Mouse (Mus musculus) embryonic facial prominence, embryonic 11.5 days (tissue): ENCODE measurements around the gene Snupn. TPM values are rescaled to one million over a fixed set of nuclear protein-coding genes. Genes with fewer than 3 reads are reported as not detected.

ENCODE experiments used
- ATAC-seq: fragments of 200-750 bp; cut with Nextera tagmentation; replicated peaks from 2 replicates; pipeline ENCODE4 v1.8.0; 2017; ENCODE audit warnings: low read depth; ENCODE audit not compliant: insufficient number of reproducible peaks, low FRiP score, low TSS enrichment
- DNase-seq: peaks from one replicate; pipeline ENCODE4 v3.0.0-alpha.2; 2015; ENCODE audit warnings: low spot score
- H3K27ac ChIP-seq: fragments of 300-500 bp; sonication (generic); replicated peaks from 2 replicates; pipeline ENCODE4 v1.5.1; 2014; ENCODE audit warnings: mild to moderate bottlenecking, low read depth, low read length, control low read depth
- H3K27me3 ChIP-seq: fragments of 300-500 bp; sonication (generic); 2 replicates; pipeline ENCODE4 v1.6.1; 2014; ENCODE audit warnings: mild to moderate bottlenecking, low read length, moderate library complexity, mixed read lengths; ENCODE audit not compliant: control insufficient read depth, insufficient read depth
- H3K36me3 ChIP-seq: fragments of 300-500 bp; sonication (generic); replicated peaks from 2 replicates; pipeline ENCODE4 v1.6.1; 2014; ENCODE audit warnings: low read depth, mild to moderate bottlenecking, low read length, moderate library complexity, mixed read lengths; ENCODE audit not compliant: control insufficient read depth, insufficient read depth
- H3K4me1 ChIP-seq: fragments of 300-500 bp; sonication (generic); 2 replicates; pipeline ENCODE4 v1.6.1; 2014; ENCODE audit warnings: low read length, mixed read lengths; ENCODE audit not compliant: control insufficient read depth, insufficient read depth
- H3K4me2 ChIP-seq: fragments of 300-500 bp; sonication (generic); 2 replicates; pipeline ENCODE4 v1.6.1; 2014; ENCODE audit warnings: low read depth, mild to moderate bottlenecking, control low read depth, low read length, moderate library complexity
- H3K4me3 ChIP-seq: fragments of 300-500 bp; sonication (generic); 2 replicates; pipeline ENCODE4 v1.5.1; 2014; ENCODE audit warnings: low read depth, low read length, control low read depth
- H3K9ac ChIP-seq: fragments of 300-500 bp; sonication (generic); replicated peaks from 2 replicates; pipeline ENCODE4 v1.6.1; 2014; ENCODE audit warnings: mild to moderate bottlenecking, control low read depth, low read length
- H3K9me3 ChIP-seq: fragments of 300-500 bp; sonication (generic); replicated peaks from 2 replicates; pipeline ENCODE4 v1.6.1; 2016; ENCODE audit warnings: mild to moderate bottlenecking, low read length, inconsistent platforms, mixed read lengths; ENCODE audit not compliant: control insufficient read depth
- WGBS: fragments of 180-500 bp; shearing (Covaris S2); extraction: QIAGEN DNeasy Blood & Tissue Kit; methylation state at CpG from one replicate; pipeline ENCODE4 v1.1.7; 2014; 5-methylcytosine and 5-hydroxymethylcytosine counted together
- polyA plus RNA-seq: library from polyadenylated mRNA; unstranded; fragments of >200 nt; fragmentation: Nextera tagmentation; extraction: Ambion mirVana; gene quantifications from 2 replicates; pipeline ENCODE4 v1.2.1, GENCODE M21; 2014

The Snupn gene
- polyA plus RNA-seq, 1 experiment from 2014 or later = 27.2 TPM

DNA sequence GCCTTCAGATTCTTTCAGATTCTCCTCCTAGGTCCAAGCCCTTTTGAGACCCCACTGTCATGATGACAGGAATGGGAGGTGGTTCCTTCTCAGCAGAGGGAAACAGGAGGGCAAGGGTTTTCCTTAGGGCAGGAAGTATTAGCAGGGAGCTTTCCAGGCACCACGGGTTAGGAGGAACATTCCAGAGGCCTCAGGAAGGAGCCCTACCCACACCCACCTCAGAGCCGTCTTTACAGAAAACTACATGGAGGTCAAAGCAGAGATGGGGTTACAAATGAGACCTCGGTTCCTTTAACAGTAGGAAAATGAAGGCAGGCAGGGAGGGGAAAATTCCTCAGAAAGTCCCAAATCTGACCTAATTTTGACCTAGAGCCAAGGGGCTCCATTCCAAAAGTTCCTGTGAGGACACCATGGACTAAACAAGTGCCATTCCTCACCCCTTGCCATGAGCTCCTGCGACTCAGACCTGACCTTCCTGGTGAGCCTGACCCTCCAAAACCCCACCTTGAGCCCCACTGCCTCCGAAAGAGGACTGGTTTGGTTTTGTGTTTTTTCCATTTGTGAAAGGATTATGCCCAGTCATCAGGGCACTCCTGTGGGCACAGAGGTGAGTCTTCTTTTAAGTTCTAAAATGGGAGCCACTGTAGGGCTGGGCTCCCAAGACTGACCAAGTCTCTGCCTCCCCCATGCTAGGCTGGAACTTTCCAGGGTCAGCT, 34.8 kb upstream of the Snupn start:
- WGBS = 79% methylated on average over 5 of the region's 5 CpGs
- no peaks in the 10 kb centered on the region; the same call in 1 of the 2 replicates for H3K4me1 ChIP-seq
- DNase-seq (no peak), ATAC-seq (no peak)
- H3K4me3 ChIP-seq = no peak overlapping the region
- no peaks in the 10 kb centered on the region for H3K9me3 ChIP-seq
- peaks cover 6% of the 10 kb centered on the region for H3K36me3 ChIP-seq
- no peak overlapping the region for H3K27ac ChIP-seq
- no peak overlapping the region for H3K4me2 ChIP-seq
- H3K9ac ChIP-seq = no peak overlapping the region
- no peaks in the 10 kb centered on the region for H3K27me3 ChIP-seq

DNA sequence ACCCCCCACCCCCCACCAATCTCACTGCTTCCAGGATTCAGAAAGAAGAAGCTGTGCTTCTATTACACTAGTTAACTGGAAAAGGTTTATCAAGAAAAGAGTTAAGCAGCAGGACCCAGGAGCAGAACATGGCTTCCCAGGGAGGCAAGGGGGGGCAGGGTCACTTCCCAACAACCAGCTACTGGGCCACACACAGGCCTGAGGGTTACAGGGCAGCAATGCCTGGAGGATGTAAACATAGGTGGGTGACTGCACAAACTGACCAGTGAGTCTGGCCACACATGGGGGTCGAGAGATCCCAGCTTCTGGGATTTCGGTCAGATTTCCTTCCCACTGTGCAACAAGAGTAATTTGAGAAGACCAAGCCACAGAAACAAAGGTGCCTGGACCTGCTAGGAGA, 33.5 kb upstream of the Snupn start:
- Histone ChIP-seq H3K4me3 (no peak overlapping the region), H3K27ac (no peak overlapping the region), H3K27me3 (no peaks in the 10 kb centered on the region), H3K4me2 (no peak overlapping the region), H3K9ac (no peak overlapping the region), H3K9me3 (no peaks in the 10 kb centered on the region), H3K36me3 (peaks cover 10% of the 10 kb centered on the region), H3K4me1 (no peaks in the 10 kb centered on the region)
- DNase-seq (no peak), ATAC-seq (no peak)
- 61% methylated on average over 2 of the region's 2 CpGs for WGBS

DNA sequence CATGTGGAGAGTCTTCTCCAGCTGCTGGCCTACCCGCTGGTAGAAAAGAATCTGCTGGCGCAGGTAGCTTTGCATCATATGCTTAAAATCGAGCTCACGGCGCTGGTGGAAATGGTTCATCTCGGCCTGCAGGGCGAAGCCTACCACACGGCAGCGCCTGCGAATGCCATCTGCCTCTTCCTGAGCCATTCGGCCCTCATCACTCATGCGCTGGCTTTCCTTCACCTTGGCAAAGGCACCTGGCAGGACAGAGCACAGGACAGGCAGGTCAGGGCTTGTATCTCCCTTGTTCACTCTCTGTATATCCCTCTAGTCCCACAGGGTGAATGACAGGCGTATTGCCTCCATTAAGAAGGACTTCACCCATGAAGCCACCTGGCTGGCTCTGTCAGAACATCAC, 32.2 kb upstream of the Snupn start:
- Histone ChIP-seq H3K27me3 (no peaks in the 10 kb centered on the region), H3K27ac (no peak overlapping the region), H3K9me3 (no peaks in the 10 kb centered on the region), H3K36me3 (peaks cover 10% of the 10 kb centered on the region), H3K4me2 (no peak overlapping the region), H3K4me1 (no peaks in the 10 kb centered on the region), H3K9ac (no peak overlapping the region), H3K4me3 (no peak overlapping the region)
- DNase-seq (no peak), ATAC-seq (no peak)
- 95% methylated on average over 13 of the region's 13 CpGs for WGBS

DNA sequence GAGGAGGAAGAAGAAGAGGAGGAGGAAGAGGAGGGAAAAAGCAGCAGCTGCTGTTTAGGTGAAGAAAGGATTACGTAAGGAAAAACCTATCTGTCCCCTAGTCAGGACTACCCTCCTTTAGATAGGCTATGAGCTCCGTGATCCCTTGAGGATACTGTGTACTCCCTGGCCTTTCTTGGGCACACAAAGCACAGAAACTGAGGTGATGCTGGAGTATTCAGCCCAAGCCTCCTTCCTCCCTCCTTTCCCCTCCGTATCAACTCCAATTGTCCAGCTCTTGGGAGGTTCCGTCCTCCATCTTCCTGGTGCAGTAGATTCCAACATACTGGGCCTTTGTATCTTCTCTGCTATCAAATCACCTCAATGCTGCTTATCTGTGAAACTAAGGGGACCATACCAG, 27.9 kb upstream of the Snupn start:
- H3K4me3 ChIP-seq = no peak overlapping the region
- no peak overlapping the region for H3K4me2 ChIP-seq
- no peak overlapping the region for H3K27ac ChIP-seq
- WGBS = 96% methylated on average over 4 of the region's 4 CpGs
- H3K9me3 ChIP-seq = no peaks in the 10 kb centered on the region
- H3K36me3 ChIP-seq = peaks cover 7% of the 10 kb centered on the region
- ATAC-seq = no peak
- peaks cover 8% of the 10 kb centered on the region; the same call in 1 of the 2 replicates for H3K4me1 ChIP-seq
- no peak for DNase-seq
- no peak overlapping the region for H3K9ac ChIP-seq
- H3K27me3 ChIP-seq = no peaks in the 10 kb centered on the region

DNA sequence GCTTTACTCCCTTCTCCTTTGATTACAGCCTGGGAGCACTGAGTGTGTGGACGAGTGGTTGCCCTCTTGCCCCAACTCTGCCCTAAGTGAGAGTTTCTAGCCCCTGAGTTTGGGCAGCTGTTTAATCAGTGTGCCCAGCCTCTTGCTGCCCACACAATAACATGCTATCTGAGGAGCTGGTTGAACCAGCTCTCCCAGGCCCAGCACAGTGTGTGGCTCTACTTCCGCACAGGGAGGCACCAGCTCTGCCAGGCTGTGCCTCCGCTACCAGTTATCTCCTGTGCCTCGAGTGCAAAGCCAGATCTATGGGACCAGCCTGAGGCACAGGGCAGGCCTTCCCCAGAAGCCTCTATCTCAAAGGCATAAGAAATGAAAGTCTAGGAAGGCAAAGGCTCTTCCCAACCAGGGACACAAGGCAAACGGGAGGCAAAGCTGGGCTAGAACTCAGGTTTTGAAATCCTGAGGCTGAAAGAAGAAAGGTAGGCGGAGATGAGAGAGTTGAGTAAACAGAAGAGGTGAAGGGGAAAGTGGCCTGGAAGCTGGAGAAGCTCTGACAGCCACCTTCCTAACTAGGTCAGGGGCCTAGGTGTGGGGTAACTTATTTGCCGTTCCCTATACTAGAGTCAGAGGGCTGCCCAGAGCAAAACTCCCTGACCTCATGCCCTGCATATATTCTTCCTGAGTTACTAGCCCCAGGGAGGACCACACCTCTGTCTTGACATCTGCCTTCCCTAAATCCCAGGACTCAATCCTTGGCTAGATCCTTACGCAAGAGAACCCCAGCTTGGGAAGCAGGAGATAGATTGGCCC, 26.6 kb upstream of the Snupn start:
- DNase-seq = no peak
- Histone ChIP-seq H3K4me3 (peak overlapping the region; percentile 25), H3K9ac (peak overlapping the region; percentile 32), H3K27ac (no peak overlapping the region), H3K9me3 (no peaks in the 10 kb centered on the region), H3K4me1 (peaks cover 8% of the 10 kb centered on the region; the same call in 1 of the 2 replicates), H3K4me2 (peak overlapping the region; percentile 46), H3K27me3 (no peaks in the 10 kb centered on the region), H3K36me3 (peaks cover 4% of the 10 kb centered on the region)
- WGBS = 63% methylated on average over 8 of the region's 8 CpGs
- no peak for ATAC-seq

DNA sequence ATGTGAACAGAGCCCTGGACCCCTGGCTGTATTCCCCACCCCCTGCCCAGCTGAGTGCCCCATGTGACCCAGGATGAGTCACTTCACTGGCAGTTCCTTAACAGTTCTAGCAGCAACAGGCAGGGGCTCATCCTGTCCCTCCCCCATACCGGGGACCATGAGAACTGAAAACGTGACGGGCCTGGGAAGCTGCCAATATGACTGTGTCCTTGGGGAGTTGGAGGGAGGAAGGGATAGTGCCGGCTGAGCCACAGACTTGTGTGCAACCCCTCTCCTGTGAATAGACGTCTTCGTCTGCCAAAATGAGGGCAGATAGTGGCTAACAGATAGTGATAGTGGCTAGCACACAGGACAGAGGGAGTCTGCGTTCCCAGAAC, 26.0 kb upstream of the Snupn start:
- H3K27me3 ChIP-seq = no peaks in the 10 kb centered on the region
- no peaks in the 10 kb centered on the region for H3K9me3 ChIP-seq
- WGBS = 30% methylated on average over 7 of the region's 7 CpGs
- peak overlapping the region; percentile 25 for H3K4me3 ChIP-seq
- peak overlapping the region; percentile 29 for H3K9ac ChIP-seq
- ATAC-seq = no peak
- H3K36me3 ChIP-seq = peaks cover 4% of the 10 kb centered on the region
- peak overlapping the region; percentile 46 for H3K4me2 ChIP-seq
- DNase-seq = peak; percentile 34
- no peak overlapping the region for H3K27ac ChIP-seq
- peaks cover 8% of the 10 kb centered on the region; the same call in 1 of the 2 replicates for H3K4me1 ChIP-seq

DNA sequence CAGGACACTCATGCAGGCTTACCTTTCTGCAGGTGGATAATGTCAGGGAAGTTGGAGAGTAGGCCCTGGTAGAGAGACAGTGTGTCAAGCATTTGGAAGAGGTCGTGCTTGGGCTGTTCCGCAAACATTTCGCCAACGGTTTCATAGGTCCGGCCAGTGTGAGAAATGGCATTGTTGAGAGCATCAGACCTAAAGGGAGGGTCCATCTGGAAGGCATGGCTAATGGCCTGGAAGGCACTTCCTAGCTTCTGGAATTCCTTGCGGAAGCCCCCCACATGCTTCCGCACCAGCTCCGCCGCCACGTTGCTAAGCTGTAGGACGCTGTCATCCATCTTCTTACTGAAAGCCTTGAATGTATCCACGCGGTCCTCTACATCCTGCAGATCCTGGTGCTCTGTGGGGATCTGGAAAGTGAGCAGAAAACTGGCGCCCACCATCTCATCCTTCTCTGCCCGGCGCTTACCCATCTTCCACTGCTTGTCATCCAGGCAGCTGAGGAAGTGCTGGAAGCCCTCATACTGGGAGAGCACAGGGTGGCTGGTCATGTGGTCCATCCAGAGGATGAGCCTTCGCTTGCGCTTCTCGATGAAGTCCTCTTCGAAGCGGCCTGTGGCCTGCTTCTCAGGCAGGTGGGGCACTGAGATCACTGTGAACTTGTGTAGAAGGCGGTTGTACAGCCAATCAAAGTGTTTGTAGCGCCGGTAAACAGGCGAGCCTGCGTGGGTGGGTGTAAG, 25.2 kb upstream of the Snupn start:
- H3K4me3 ChIP-seq = peak overlapping the region; percentile 25
- WGBS = 91% methylated on average over 26 of the region's 26 CpGs
- no peak overlapping the region; the same call in 1 of the 2 replicates for H3K9ac ChIP-seq
- peaks cover 4% of the 10 kb centered on the region for H3K36me3 ChIP-seq
- no peaks in the 10 kb centered on the region for H3K27me3 ChIP-seq
- H3K9me3 ChIP-seq = no peaks in the 10 kb centered on the region
- no peak for DNase-seq
- H3K27ac ChIP-seq = no peak overlapping the region
- ATAC-seq = no peak
- H3K4me1 ChIP-seq = peaks cover 8% of the 10 kb centered on the region; the same call in 1 of the 2 replicates
- peak overlapping the region; percentile 46 for H3K4me2 ChIP-seq
